Mouse (Mus musculus): ENCODE measurements at regions not wholly inside any gene's neighbourhood (a gene's known extent, or its start where the extent isn't known, plus 50 kb on each side); places are given as distances from the start of the nearest gene placed in this dataset.

DNA sequence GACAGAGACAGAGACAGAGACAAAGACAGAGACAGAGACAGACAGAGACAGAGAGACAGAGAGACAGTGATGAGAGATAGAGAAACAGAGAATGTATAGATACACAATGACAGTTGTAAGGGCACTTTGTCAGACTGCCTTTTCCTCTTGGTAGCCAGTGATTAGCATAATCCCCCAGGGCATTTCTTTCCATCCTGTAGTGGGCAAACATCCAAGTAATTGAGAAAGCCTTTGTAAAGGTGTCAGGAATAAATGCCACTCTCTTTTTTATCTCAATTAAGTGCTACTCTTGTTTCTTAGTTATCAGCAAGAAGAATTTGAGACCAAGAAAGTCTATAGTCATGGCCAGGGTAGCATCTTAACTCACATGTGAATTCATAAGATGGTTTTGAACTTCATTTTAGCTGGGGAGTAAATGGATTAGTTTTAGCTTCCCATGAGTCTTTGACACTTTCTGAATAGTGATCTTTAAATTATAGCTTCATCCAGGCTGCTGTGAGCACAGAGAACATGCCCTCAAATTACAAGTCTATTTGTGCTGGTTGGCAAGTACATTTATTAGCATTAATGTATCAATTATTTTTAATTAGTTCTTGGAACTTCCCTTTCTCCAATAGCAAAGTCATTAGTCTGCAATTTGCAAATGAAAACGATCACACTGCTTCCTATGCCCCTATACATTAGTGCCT, 1215.9 kb downstream of the Gm9008 start:
- no peak for DNase-seq (ENCODE audit: low spot score in 2 of 2)

DNA sequence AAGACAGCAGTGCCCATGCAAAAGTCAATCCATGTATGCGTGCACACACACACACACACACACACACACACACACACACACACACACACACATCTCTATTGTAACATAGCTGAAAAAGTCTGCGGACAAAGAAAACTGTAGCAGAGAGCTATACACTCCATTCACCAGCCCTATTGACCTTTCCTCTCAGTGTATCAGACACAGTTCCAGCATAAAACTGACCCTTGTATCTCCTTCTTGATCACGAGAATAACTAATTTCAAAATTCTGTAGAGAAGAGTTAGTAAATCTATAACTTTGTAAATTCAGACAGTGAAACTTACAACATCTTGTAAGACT, 1243.5 kb downstream of the Gm9008 start:
- DNase-seq (ENCODE audit: low spot score in 2 of 2) = no peak

GRCm38 (mm10) chr6:75253357-75254075, 1244.1 kb downstream of the Gm9008 start:
- DNase-seq (ENCODE audit: low spot score in 2 of 2) = peak; percentile 6 to 20

- DNase-seq (ENCODE audit: low spot score in 2 of 2) = no peak
Observed at GRCm38 (mm10) chr6:75215515-75215914, 1282.1 kb downstream of the Gm9008 start.

- no peak for DNase-seq (ENCODE audit: low spot score in 2 of 2)
Observed at GRCm38 (mm10) chr6:75212721-75213475, 1284.7 kb downstream of the Gm9008 start.
